Mouse (Mus musculus) retina, postnatal 7 days (tissue): Measurements from ENCODE around the gene Hmga1.

Experiments used
- DNase-seq: peaks from one replicate; pipeline ENCODE4 v3.0.0-alpha.2; 2012; ENCODE audit warnings: low read depth, low spot score

Gene Hmga1

DNA sequence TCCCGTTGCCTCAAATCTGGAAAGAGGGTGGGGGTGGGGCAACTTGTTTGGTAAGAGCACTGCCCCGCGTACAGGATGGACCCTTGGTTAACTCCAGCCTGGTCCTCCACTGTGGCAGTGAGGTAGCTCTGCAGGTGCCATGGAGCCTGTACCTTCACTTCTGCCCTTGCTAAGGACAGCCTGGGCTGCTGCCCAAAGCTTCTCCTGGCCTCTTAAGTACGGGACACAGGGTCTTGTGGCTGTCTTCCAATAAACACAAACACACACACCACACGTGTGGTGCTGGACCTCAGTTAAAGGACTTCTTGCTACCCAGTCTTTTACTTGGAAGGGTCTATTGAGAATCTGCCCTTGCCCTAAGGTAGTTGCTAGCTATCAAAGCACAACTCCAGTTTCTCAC is 2.5 kb downstream of the Hmga1 start:
- no peak for DNase-seq

DNA sequence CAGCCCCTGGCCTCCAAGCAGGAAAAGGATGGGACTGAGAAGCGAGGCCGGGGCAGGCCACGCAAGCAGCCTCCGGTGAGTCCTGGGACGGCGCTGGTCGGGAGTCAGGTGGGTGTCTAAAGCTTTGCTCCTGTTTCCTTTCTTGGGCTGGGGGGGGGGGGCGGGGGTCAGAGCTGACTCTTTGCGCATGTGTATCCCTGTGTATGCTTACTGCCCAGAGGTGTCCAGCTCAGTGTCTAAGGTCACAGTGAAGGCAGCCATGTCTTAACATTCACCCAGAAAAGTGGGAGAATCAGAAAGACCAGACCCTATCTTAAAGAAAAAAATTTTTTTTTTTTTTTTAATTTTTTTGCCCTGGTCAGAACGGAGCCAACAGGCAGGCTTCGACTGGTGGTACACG is 3.3 kb downstream of the Hmga1 start:
- DNase-seq: no peak

DNA sequence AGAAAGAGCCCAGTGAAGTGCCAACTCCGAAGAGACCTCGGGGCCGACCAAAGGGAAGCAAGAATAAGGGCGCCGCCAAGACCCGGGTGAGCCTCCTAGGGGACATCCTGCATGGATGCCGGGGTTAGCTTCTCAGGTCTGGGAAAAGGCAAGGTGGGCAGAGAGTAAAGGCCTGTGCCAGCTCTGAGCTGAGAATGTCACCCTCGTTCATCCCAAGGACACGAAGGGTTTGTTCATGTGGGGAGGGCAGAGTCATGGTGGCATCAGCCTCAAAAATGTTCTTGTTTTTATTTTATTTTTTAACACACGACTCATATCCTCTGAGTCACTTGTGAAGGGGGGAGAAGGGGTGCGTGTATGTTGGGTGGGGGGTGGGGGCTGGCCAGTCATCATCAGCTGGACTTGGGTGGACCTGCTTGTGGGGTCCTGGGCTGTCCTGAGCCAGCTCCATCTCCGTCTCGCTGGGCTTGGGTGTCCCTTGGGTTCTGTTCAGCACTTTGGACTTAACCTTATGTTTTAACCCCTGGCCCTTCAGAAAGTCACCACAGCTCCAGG is 4.7 kb downstream of the Hmga1 start:
- no peak for DNase-seq

DNA sequence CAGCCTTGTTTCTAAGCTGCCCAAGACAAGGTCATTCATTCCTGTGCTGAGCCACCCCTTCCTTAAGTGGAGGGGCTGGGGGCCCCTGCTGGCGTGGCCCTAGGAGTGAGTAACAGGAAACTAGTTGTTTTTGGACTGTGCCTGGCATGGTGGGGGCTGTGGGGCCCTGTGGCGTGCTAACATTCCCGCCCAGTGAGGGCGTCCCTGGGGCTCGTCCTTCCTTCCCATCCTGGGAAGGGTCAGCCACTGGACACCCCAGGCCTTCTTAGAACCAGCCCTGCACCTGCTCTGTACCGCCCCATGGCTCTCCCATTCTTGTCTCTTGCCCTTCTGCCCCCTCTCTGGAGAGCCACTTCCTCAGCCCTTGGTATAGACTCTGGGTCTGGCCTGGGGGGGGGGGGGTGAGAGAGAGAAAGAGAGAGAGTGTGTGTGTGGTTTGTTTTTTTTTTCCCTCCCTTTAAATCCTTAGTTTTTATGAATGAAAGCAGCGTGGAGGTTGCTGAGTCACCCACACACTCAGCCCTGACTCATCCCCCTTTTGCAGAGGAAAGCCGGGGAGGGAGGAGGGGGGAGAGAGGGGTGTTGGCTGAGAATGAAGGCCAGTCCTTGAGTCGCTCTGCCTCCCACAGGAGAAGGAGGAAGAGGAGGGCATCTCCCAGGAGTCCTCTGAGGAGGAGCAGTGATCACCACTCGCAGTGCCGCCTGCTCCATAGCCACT is 5.7 kb downstream of the Hmga1 start:
- no peak for DNase-seq

DNA sequence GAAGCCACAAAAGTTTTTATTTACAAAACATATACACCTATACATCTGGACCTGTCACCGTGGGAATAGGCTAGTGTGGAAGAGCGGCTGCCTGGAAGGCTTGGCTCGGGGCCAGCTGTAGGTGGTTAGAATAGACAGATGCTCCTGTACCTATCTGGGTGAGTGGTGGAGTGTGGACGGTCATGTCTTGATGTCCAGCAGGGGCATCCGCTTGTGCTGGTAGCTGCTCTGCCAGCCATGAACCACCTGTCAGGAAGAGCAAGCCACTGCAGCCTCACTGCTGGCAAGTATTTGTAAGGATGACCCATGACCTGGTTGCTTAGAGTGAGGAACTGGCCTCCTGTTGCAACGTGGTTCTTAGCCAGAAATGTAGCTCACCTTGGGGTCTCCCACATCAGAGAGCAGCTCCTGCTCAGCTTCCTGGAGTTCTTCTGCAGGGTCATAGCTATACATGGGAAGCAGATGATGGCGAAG is 7.5 kb downstream of the Hmga1 start:
- DNase-seq: no peak

DNA sequence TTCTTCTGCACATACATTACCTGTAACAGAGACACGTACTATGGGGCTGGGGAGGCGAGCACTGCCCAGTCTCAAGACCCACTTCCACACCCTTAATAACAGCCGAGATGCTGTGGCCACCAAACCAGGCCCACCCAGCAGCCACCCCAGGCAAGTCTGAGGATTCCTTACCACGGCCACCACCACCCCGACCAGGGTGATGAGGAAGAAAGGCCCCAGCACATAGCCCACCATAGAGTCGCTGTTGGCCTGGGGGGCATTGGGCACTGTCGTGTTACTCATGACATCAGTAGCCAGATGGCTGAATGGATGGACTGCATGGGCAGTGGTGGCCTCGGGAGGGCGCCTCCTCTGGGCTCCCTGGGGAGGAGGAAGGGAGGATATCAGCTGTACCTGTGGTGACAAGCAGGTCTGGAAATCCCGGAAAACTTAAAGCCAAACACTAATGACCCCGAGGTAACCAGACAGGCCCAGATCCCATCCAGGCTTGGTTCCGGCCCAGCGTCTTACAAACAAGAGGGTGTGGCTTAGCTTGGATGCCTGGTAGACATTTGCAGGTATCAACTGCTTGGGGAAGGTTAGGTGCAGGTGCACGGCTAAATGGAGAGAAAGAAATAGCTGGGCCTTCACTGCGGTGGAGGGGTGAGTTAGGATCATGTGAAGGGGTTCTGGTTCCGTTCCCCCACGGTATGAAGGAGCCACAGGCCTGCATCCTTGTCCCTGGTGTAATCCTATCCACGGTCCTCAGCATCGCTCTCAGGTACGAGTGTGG is 8.3 kb downstream of the Hmga1 start:
- no peak for DNase-seq

DNA sequence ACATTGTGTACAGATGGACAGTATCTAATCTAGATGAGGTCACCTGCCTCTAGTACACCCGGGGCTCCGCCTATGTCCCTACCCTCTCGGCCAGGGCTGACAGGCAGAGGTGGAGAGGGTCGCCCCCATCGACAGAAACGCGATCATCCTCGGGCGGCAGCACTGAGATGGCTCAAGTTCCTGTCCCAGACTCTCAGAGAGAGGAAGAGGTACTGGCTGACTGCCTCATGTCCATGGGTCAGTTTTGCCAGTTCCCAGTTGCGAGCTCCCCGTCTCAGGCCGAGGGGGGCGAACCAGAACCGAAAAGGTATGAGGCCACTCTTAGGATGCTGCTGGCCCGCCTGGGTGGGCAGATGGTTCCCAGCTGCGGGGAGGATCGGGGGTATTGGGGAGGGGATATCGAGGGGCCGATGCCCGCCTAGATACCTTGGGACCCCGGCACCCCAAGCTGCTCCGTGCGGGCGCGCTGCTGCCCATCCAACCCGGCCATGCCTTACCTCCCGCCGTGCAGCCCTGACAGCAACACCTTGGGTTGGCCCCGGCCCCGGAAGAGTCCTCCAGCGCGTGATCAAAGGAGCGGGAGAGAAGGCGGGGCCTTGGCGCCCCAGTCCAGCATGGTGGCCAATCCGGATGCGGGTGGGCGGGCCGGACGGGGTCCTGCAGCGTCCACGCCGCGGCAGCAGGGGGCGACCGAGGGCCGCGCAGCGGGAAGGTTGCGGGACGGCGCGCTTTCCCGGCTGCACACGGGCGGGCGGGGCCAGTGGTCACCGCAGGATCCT is 9.1 kb downstream of the Hmga1 start, which contains the start of gene AI413582:
Gene AI413582 (minus strand): TSS at position 594 of the 779 bp plus-strand sequence.
- DNase-seq: peak; percentile 86

DNA sequence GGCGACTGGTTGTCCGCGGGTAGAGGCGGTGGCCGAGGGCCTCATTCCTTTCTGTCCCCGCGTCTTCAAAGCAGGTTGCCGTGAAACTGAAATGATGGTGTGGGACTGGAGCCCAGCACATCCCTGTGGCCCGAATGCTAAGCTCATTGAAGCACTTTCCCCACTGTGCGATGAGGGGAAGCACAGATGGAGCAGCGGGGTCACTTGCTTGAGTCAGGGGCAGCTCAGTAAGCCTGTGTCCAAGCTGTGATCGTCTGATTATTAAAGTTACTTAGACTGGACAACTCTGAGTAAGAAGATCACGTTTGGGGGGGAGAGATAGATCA is 9.6 kb downstream of the Hmga1 start:
- DNase-seq: no peak

DNA sequence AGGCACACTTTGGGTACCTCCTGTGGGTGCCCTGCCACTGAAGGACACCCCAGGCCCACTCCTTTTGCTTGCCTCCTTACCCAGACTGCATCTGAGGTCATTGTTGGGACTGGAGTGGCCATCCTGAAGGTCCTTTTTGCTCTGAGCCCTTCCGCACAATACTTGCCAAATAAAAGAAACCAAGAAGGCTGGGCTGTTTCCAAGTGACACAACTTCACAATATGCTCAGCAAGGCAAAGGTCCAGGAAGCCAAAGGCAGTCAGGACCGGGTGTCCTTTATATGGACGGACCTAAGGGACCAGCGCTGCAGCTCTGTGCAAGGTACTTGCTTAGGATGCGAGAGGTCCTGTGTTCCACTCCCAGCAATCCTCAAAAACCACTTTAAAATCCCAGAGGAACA is 11.9 kb downstream of the Hmga1 start:
- DNase-seq: no peak

DNA sequence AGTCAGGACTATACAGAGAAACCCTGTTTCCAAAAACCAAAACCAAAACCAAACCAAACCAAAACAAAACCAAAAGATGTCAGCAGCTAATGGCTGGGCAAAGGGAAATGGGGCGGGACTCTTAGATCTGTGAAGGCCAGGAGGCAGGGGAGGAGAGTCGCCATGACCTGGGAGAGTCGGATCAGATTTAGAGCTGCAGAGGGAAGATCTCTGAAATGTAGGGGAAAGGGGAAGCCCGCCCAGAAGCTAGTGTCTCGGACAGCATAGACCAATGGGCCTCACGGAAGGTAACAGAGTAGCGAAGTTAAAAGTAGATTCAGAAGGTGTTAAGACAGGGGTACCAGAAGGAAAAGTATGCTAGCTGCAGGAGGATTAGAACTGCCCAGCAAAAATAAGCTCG is 15.0 kb downstream of the Hmga1 start:
- DNase-seq: no peak

DNA sequence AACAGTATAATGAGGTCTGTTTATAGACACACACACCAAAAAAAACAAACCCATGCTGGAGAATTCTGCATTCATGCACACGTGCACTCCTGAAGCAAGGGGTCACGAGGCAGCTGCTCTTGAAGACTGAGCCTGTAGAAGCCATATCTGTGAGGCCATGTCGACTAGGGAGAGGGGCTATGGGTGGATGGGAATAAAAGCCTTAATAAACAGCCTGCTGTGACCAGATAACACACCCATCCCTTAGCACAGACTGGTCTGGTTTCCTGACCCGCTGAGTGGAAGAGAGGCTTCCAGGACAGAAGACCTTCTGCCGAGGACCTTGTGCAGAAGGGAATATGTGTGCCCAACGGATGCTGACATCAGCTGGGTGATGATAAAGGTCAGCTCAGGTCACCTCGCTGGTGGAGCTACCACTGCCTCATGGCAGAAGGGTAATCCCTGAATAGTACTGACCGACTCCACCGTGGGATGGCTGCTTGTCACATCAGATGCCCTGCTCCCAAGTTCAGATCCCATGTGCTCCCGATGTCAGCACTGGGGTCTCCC is 17.5 kb downstream of the Hmga1 start:
- DNase-seq: no peak

DNA sequence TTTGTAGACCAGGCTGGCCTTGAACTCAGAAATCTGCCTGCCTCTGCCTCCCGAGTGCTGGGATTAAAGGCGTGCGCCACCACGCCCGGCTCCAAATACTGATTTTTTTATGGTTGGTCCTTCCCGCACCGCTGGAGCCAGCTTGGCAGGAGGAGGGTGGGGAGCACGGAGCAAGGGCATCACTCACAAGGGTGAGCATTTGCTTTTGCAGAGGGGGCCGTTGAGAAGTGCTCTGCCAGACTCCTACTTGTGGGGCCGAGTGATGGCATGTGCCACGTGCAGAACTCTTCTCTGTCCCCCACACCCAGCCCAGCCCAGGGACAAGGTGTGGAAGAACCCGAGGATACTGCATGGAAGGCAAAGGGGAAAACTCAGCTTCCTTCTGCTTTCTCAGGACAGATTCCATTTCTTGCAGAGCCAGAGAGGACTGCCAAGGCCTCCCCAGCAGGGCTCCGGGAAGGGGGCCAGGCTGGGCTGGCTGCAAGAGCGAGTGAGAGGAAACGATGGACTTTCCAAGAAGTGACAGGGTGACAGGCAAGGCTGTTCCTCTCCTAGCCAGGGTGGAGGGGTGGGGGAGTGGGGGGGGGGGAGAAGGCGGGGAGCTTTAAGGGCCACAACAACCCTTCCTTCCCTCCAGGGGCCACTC is 18.3 kb downstream of the Hmga1 start:
- no peak for DNase-seq

DNA sequence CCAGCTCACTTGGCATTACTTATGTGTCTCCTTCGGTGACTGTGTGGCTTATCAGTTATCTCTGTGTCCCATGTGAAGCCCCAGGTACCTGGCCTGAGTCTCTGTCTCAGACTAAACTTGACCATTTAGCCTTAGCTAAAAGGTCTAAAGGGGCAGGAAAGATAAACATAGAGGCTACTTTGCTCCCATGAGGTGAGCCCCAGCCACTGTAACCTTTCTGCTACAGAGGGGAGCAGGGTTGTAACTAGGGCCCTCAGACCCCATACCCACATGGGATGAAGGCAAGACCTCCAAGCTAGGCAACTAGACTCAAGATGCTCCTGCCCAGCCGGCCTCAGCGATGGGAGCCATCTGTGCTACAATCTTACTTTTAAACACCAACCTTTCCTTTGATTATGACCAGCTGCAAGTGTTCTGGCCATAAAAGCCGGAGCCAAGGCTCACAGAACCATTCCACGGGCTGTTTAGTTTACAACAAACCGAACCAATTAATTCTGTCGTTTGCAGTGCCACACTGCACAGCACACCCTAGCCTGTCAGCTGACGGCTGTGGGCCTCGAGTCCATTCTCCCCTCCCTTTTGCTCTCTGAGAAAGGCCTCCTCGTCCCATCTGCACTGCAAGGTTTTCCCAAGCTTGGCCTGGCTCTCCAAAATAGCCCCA is 18.9 kb downstream of the Hmga1 start:
- no peak for DNase-seq

DNA sequence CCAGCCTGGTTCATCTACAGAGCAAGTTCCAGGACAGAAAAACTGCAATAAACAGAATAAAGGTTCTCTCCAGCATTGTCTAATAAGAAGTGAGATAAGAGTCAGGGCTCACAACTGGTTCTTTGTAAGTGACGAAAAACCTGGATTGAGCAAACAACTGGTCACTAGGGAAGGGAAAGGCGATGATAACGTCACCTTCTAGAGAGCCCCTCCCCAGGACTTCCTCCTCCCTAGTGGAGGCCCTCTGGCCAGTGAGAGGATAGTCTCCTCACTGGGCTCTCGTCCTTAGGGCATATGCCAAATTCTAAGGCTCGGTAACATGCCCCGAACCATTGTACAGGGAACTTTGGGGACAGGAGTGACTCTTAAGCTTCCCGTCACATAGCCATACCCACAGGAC is 19.8 kb downstream of the Hmga1 start:
- no peak for DNase-seq

DNA sequence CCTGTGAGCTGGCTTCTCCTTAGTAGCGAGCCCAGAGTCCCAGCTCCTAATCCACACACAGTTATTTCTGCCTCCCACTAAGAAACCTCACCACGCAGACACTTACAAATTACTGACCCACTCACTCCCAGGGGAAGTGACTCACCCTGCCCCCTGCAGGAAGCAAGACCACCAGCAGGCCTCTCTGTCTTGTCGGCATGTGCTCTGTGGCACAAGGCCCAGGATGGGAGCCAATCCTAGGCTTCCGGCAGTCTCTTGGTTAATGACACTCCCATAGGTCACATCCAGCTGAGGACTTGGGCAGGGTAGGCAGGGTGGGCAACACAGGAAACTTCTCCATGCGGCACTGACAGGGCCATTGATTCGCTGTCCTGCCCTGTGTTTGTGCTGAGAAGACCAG is 21.2 kb downstream of the Hmga1 start:
- DNase-seq: no peak

DNA sequence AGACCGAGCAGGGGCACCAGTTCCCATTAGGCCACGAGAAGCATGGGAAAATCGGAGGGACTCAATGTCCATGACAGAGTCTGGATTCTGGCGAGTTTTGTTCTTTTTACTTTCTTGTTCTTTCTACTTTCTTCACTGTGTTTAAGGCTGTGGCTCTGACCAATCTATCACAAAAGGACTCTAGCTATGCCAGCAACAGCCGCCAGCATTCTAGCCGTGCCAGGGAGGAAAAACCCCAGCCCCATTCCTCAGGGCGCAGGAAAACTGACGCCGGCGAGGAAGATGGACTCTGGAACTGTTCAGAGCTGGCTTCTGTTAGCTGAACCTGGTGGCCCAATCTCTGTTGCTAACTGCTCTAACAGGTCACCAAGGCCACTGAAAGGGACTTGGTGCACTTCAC is 22.2 kb downstream of the Hmga1 start:
- DNase-seq: no peak

DNA sequence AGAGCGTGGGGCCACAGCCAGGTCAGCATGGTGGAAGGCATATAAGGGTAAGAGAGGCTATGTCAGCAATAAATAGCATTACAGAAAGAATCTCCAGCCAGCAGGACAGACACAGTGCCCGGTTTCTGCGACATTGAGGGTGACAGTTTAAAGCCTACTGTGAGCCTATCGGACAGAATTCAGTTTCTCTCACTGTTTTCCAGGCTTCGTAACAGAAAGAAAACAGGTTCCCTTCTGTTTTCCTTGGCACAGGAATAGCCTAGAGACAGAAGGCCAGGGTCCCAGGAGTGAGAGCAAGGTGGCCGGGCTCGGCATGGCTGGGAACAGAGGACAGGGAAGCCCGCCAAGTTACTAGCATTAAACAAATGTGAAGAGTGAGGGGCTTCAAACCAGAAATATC is 23.5 kb downstream of the Hmga1 start:
- no peak for DNase-seq

DNA sequence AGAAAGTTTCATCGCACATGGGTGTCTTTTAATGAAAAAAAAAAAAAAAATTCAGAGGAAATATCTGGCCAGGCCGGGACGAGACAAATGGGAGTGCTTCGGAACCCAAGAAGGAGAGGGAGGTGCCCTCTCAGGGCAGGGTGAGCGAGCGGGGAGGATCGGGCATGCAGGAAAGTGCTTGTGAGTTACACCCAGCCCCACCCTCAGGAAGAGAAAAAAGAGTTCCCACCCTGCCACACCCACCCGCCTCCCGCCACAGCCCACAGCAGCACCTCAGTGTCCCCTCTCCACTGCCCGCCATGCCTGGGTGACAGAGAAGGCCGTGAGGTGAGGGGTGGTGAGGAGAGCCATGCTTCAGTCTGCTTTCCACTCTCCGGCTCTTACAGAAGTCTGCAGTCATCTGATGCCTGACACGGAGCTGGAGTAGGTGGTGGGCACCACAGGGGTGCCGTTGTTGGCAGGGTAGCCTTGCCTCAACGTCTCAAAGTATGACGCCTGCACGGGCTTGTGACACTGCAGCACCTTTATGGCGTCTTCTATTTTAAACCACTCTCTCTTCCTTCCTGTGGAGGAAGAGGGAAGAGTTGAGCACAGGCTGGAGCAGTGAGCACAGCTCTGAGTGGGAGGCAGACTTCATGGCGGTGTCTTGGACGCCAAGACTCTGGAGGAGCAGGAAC is 24.2 kb downstream of the Hmga1 start:
- DNase-seq: no peak

DNA sequence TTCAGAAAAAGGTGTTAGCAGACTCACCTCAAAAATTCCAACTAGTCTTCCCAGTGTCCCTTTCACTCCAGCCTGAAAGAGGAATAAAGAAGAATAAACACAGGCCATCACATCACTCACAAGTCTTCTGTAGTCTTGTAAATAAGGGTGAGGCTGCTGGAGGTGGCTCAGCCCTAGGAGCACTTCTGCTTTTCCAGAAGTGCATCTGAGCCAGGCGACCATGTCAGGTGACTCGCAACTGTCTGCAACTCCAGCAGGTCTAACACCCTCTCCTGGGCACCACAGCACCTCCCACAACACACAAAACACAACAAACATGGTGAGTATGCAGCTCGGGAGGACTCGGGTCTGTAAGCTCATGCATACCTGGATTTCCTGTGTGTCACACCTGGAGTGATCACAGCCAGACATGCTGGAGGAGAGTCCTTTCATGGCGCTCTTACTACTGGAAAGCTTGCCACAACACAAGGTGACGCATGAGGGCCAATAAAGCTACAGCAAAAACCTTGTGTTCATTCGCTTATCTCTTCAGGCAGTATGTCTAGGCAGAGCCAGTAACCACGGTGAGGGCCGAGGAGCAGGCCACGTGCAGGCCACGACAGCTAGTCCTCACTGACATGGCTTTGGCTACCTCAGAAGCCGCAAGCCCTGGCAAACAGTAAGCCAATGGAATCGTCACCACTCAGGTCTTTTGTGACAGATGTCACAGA is 27.0 kb downstream of the Hmga1 start:
- DNase-seq: no peak

DNA sequence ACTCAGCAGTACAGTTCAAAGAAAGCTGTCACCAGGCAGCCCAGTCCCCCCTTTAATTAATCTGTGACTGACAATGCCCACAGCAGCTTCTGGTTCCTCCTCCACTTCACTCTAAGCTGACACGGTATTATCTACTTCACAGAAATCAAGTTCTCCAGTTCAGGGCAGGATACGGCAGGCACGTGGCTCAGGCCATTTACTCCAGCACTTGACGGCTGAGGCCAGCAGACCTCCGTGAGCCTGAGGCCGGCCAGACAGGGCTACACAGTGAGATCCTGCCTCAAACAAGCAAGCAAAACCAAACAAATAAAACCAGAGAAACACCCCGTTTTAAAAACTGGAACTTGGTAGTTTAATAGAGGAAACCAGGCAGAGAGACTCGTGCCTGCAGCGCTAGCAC is 30.4 kb downstream of the Hmga1 start:
- DNase-seq: no peak
